Mouse (Mus musculus) neural tube, embryonic 11.5 days (tissue): ENCODE measurements around the gene Zbtb33. TPM values are rescaled to one million over a fixed set of nuclear protein-coding genes. Genes with fewer than 3 reads are reported as not detected.
A peak's percentile ranks its signal among the peaks of the same experiment; 100 is the strongest.

Source experiments
- ATAC-seq: fragments of 200-750 bp; cut with Nextera tagmentation; 2 replicates; pipeline ENCODE4 v1.8.0; 2017; ENCODE audit warnings: moderate number of reproducible peaks, mild to moderate bottlenecking, moderate TSS enrichment, moderate library complexity; ENCODE audit not compliant: insufficient read depth, low FRiP score, low TSS enrichment
- DNase-seq: peaks from one replicate; pipeline ENCODE4 v3.0.0-alpha.2; 2015; ENCODE audit warnings: low spot score
- H3K27ac ChIP-seq: fragments of 300-500 bp; sonication (generic); 2 replicates; pipeline ENCODE4 v1.5.1; 2014; ENCODE audit warnings: low read depth, mild to moderate bottlenecking, low read length
- H3K27me3 ChIP-seq: fragments of 300-500 bp; sonication (generic); 2 replicates; pipeline ENCODE4 v1.6.1; 2014; ENCODE audit warnings: mild to moderate bottlenecking, low read length, mixed read lengths; ENCODE audit not compliant: control insufficient read depth, insufficient read depth
- H3K36me3 ChIP-seq: fragments of 300-500 bp; sonication (generic); 2 replicates; pipeline ENCODE4 v1.6.1; 2014; ENCODE audit warnings: mild to moderate bottlenecking, low read length, moderate library complexity, mixed read lengths; ENCODE audit not compliant: control insufficient read depth, insufficient read depth
- H3K4me1 ChIP-seq: fragments of 300-500 bp; sonication (generic); 2 replicates; pipeline ENCODE4 v1.6.1; 2014; ENCODE audit warnings: low read length, mixed read lengths; ENCODE audit not compliant: control insufficient read depth, insufficient read depth
- H3K4me2 ChIP-seq: fragments of 300-500 bp; sonication (generic); 2 replicates; pipeline ENCODE4 v1.6.1; 2014; ENCODE audit warnings: low read depth, mild to moderate bottlenecking, moderate library complexity
- H3K4me3 ChIP-seq: fragments of 300-500 bp; sonication (generic); 2 replicates; pipeline ENCODE4 v1.5.1; 2014; ENCODE audit warnings: low read depth, low read length
- H3K9ac ChIP-seq: fragments of 300-500 bp; sonication (generic); 2 replicates; pipeline ENCODE4 v1.6.1; 2014; ENCODE audit warnings: mild to moderate bottlenecking, low read length
- H3K9me3 ChIP-seq: fragments of 300-500 bp; sonication (generic); 2 replicates; pipeline ENCODE4 v1.6.1; 2016; ENCODE audit warnings: low read length; ENCODE audit not compliant: control insufficient read depth
- WGBS: fragments of 180-500 bp; shearing (Covaris S2); extraction: QIAGEN DNeasy Blood & Tissue Kit; methylation state at CpG from one replicate; pipeline ENCODE4 v1.1.7; 2014; 5-methylcytosine and 5-hydroxymethylcytosine counted together
- polyA plus RNA-seq: library from polyadenylated mRNA; unstranded; fragments of >200 nt; fragmentation: Nextera tagmentation; extraction: Ambion mirVana; gene quantifications from 2 replicates; pipeline ENCODE4 v1.2.1, GENCODE M21; 2014

Gene Zbtb33
- polyA plus RNA-seq, 1 experiment from 2014 or later: 10.0 TPM

- Histone ChIP-seq H3K4me2 (no peak overlapping the region), H3K9ac (no peak overlapping the region), H3K36me3 (no peaks in the 10 kb centered on the region), H3K9me3 (no peaks in the 10 kb centered on the region), H3K27me3 (no peaks in the 10 kb centered on the region), H3K4me1 (no peaks in the 10 kb centered on the region), H3K27ac (no peak overlapping the region), H3K4me3 (no peak overlapping the region)
- ATAC-seq: no peak
- no peak for DNase-seq
- WGBS: 34% methylated on average over 2 of the region's 2 CpGs
These were observed 4.1 kb upstream of the Zbtb33 start for GRCm38 (mm10) chrX:38185520-38185919.

- WGBS: 27% methylated on average over 3 of the region's 3 CpGs
- Histone ChIP-seq H3K9me3 (no peaks in the 10 kb centered on the region), H3K27ac (no peak overlapping the region), H3K4me2 (peak overlapping the region; percentile 54), H3K4me1 (no peaks in the 10 kb centered on the region), H3K27me3 (no peaks in the 10 kb centered on the region), H3K4me3 (peak overlapping the region; percentile 55), H3K9ac (peak overlapping the region; percentile 80), H3K36me3 (no peaks in the 10 kb centered on the region)
- ATAC-seq (no peak), DNase-seq (peak; percentile 10)
These were observed 818 bp downstream of the Zbtb33 start for GRCm38 (mm10) chrX:38190458-38190764.

GRCm38 (mm10) chrX:38201816-38202215 is 12.2 kb downstream of the Zbtb33 start:
- DNase-seq (no peak), ATAC-seq (no peak)
- 81% methylated on average over 2 of the region's 2 CpGs for WGBS
- Histone ChIP-seq H3K4me1 (no peaks in the 10 kb centered on the region), H3K27ac (no peak overlapping the region), H3K4me3 (no peak overlapping the region), H3K9ac (no peak overlapping the region), H3K36me3 (no peaks in the 10 kb centered on the region), H3K4me2 (no peak overlapping the region), H3K9me3 (no peaks in the 10 kb centered on the region), H3K27me3 (no peaks in the 10 kb centered on the region)

GRCm38 (mm10) chrX:38207392-38207791 is 17.8 kb downstream of the Zbtb33 start:
- no peaks in the 10 kb centered on the region for H3K4me1 ChIP-seq
- H3K36me3 ChIP-seq: no peaks in the 10 kb centered on the region
- no peaks in the 10 kb centered on the region for H3K27me3 ChIP-seq
- ATAC-seq (no peak), DNase-seq (no peak)
- no peak overlapping the region for H3K4me2 ChIP-seq
- no peak overlapping the region for H3K27ac ChIP-seq
- H3K4me3 ChIP-seq: no peak overlapping the region
- 69% methylated on average over 1 of the region's 1 CpGs for WGBS
- H3K9me3 ChIP-seq: no peaks in the 10 kb centered on the region
- no peak overlapping the region for H3K9ac ChIP-seq

- H3K27ac ChIP-seq: no peak overlapping the region
- no peaks in the 10 kb centered on the region for H3K27me3 ChIP-seq
- ATAC-seq (no peak), DNase-seq (no peak)
- no peak overlapping the region for H3K4me3 ChIP-seq
- no peak overlapping the region for H3K9ac ChIP-seq
- H3K9me3 ChIP-seq: no peaks in the 10 kb centered on the region
- no peaks in the 10 kb centered on the region for H3K4me1 ChIP-seq
- no peaks in the 10 kb centered on the region for H3K36me3 ChIP-seq
- 82% methylated on average over 9 of the region's 9 CpGs for WGBS
- no peak overlapping the region for H3K4me2 ChIP-seq
These were observed 27.5 kb downstream of the Zbtb33 start for GRCm38 (mm10) chrX:38216986-38217675.

GRCm38 (mm10) chrX:38217676-38217991 is 28.0 kb downstream of the Zbtb33 start:
- 70% methylated on average over 2 of the region's 2 CpGs for WGBS
- H3K27ac ChIP-seq: no peak overlapping the region
- H3K27me3 ChIP-seq: no peaks in the 10 kb centered on the region

GRCm38 (mm10) chrX:38222757-38223156 is 33.2 kb downstream of the Zbtb33 start:
- DNase-seq (no peak), ATAC-seq (no peak)
- Histone ChIP-seq H3K27me3 (no peaks in the 10 kb centered on the region), H3K27ac (no peak overlapping the region), H3K4me2 (no peak overlapping the region), H3K4me1 (no peaks in the 10 kb centered on the region), H3K36me3 (no peaks in the 10 kb centered on the region), H3K4me3 (no peak overlapping the region), H3K9ac (no peak overlapping the region), H3K9me3 (no peaks in the 10 kb centered on the region)
- 67% methylated on average over 2 of the region's 2 CpGs for WGBS

More at GRCm38 (mm10) chrX:38217676-38217991, 28.0 kb downstream of the Zbtb33 start:
- no peaks in the 10 kb centered on the region for H3K36me3 ChIP-seq
- ATAC-seq: no peak
- no peaks in the 10 kb centered on the region for H3K9me3 ChIP-seq
- no peaks in the 10 kb centered on the region for H3K4me1 ChIP-seq
- H3K4me2 ChIP-seq: no peak overlapping the region
- no peak overlapping the region for H3K4me3 ChIP-seq
- H3K9ac ChIP-seq: no peak overlapping the region
- DNase-seq: no peak

GRCm38 (mm10) chrX:38229888-38230287 is 40.3 kb downstream of the Zbtb33 start:
- WGBS: 81% methylated on average over 1 of the region's 1 CpGs
- no peak overlapping the region for H3K4me3 ChIP-seq
- no peaks in the 10 kb centered on the region for H3K9me3 ChIP-seq
- no peak overlapping the region for H3K27ac ChIP-seq
- no peaks in the 10 kb centered on the region for H3K27me3 ChIP-seq
- H3K9ac ChIP-seq: no peak overlapping the region
- DNase-seq (no peak), ATAC-seq (no peak)
- H3K36me3 ChIP-seq: no peaks in the 10 kb centered on the region
- no peak overlapping the region for H3K4me2 ChIP-seq
- H3K4me1 ChIP-seq: no peaks in the 10 kb centered on the region

GRCm38 (mm10) chrX:38237731-38238130 is 48.1 kb downstream of the Zbtb33 start:
- Histone ChIP-seq H3K9me3 (no peaks in the 10 kb centered on the region), H3K4me2 (no peak overlapping the region), H3K27me3 (no peaks in the 10 kb centered on the region), H3K4me1 (no peaks in the 10 kb centered on the region), H3K4me3 (no peak overlapping the region), H3K9ac (no peak overlapping the region), H3K36me3 (no peaks in the 10 kb centered on the region), H3K27ac (no peak overlapping the region)
- WGBS: 29% methylated on average over 2 of the region's 2 CpGs
- DNase-seq: no peak
- ATAC-seq: no peak
